Mouse (Mus musculus) spleen, postnatal 14 days (tissue): ENCODE results near the gene Arhgap25.
A peak's percentile ranks its signal among the peaks of the same experiment; 100 is the strongest.
"Not testable (repeated sequence)": the region's sequence is repeated elsewhere in the genome, so short reads cannot be mapped to it uniquely, and the experiment has no call there.

Experiments used
- DNase-seq, 2 experiments: peaks; one replicate each; pipeline ENCODE4 v3.0.0; 2021 to 2022; ENCODE audit warnings: low spot score in 2 of 2

Gene Arhgap25

DNA sequence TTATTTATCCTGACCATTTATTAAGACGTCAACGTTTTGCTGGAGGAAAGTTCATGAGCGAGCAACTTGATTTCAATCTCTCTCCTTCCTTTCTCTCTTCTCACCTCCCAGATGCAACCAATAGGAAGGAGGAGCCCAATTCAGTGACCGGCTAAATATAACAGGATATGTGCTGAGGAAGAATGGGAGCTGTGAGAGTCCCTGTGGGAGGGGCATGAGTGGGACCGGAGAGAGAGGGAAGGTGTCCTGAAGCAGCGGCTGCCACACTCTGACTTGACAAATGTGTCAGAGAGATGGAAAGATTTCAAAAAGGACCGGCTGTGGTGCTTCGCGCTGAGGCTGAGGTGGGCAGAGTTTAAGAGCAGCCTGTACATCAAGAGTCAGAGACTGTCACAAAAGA lies 2.6 kb upstream of the Arhgap25 start:
- no peak for DNase-seq

DNA sequence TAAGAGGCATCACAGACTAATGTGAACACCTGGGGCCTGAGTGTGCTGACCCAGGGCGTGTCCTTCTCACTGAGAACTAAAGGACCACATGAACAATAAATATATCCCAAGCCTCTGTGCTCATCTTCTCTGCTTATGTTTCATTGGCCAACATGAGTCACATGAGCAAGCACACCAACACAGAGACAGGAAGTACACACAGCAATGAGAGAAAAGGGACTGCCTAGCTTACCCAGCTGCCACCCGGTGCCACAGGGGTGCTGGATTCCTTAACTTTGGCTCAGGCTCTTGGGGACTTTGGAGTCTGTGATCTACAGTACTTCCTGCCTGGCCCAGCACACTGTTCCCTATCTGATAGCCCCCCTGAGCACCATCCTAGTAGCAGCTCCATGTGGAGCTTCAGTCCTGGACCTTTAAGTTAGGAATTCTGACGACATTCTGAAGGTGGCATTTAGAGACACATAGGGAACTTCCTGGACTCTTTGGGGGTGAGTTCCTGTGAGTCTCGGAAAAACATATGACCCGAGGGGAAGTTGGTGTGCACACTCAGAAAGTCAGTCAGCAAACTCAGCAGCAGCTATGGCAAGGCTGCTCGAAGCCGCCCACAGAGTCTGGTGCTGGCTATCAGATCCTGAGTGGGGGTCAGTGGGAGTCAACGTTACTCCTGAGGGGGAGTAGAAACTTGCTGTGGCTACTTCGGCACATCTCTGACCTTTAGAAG lies 2.0 kb upstream of the Arhgap25 start:
- DNase-seq, result no peak

- no peak for DNase-seq
Measured at GRCm38 (mm10) chr6:87531456-87532015, 1.5 kb downstream of the Arhgap25 start.

DNA sequence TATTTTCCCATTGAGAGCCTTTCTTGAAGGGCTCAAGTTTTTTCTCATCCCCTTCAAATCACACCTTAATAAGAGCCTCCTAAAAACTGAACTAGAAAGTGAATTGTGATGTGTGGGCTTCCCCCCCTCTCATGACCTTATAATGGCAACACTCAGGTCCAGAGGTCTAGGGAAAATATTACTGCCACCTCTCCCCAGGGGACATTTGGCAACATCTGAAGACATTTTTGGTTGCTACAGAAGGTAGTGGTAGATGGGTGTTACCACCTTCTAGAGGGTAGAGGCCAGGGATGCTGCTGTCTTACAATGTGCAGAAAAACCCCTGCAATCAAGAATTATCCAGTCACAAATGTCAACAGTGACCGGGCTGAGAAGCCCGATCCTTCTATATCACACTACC lies 2.7 kb downstream of the Arhgap25 start:
- no peak for DNase-seq

DNA sequence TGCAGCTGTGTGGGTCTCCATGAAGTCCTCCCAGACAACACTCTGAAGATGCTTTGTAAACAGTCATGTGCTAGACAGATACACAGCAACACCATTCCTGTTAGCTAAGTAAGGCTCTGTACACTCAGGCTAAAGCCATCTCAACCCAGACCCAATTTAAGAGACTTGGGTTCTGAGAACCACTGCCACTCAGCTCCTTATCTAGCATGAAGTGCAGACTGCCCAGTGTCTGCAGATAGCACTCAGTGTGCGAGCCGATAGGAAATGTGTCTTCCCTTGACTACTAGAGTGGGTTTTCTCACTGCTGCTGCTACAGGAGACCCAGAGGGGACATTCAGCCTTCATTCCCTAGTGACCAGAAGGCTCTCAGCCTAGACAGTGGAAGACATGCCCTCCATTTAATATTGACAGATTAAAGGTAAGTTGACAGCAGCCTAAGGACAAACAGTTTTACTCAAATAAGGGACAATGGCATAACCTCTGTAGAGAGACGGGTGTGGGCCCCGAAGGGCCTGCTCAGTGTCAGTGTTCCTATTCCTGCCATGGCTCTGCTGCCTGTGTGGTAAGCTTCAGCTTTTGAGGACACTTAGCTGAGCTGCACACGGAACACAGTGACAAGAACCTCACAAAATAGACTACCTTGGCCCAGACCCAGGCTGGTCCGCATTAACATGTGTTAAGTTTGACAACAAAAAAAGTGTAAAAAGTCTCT lies 5.1 kb downstream of the Arhgap25 start:
- no peak for DNase-seq

- no peak for DNase-seq
Measured at GRCm38 (mm10) chr6:87527366-87527765, 5.7 kb downstream of the Arhgap25 start.

DNA sequence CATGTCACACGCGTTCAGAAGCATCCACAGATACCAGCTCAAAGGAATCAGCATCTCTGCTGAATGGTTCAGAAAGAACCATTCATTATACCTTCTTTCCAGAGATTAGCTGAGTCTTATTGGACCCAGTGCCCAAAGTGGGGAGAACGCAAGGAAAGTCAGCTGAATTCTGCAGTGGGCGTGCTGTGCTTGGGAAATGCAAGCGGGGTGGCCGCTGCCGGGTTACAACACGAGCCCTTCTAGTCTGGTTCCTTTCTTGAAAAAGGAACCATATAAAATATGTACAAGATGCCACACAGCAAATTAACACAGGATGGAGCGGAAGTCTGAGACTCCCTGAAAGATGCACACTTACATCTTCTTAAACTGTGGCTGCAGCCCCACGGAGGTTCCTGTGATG lies 7.9 kb downstream of the Arhgap25 start:
- DNase-seq, result no peak

GRCm38 (mm10) chr6:87524281-87524680 lies 8.8 kb downstream of the Arhgap25 start:
- no peak for DNase-seq

DNA sequence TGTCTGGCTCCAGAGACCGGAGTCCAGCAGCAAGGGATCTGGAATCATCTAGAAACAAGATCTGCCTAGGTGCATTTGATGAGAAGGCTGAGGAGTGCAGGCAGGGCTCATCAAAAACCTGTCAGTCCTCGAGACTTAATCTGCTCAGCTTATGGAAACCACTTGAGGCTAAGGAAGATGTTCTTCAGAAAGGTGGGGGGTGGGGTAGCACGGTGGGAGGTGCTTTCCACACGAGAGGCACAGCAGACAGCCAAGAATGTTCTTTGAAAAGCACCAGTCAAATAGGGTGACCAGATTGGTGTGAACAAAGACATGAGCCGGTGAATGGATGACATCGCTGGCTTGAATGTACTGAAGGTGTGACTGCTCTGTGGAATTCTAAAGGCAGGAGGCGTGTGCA lies 9.3 kb downstream of the Arhgap25 start:
- DNase-seq, result no peak

GRCm38 (mm10) chr6:87523085-87523484 lies 10.0 kb downstream of the Arhgap25 start:
- DNase-seq, result no peak

GRCm38 (mm10) chr6:87522236-87522635 lies 10.8 kb downstream of the Arhgap25 start:
- DNase-seq, result no peak

DNA sequence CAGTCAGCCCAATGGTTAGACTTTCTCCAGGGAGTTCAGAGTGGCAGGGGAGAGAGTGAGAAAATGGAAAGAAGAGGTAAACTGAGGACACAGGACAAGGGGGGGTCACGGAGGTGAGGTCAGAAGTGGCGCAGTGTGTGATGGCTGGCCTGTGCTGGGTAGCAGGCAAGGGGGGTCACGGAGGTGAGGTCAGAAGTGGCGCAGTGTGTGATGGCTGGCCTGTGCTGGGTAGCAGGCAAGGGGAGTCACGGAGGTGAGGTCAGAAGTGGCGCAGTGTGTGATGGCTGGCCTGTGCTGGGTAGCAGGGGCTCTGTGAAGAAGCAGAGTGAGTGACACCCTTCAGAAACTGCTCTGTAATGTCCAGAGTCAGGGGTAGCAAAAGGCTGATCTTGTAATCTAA lies 11.4 kb downstream of the Arhgap25 start:
- not testable (repeated sequence) for DNase-seq

- DNase-seq, result no peak
Measured at GRCm38 (mm10) chr6:87520572-87520971, 12.5 kb downstream of the Arhgap25 start.

DNA sequence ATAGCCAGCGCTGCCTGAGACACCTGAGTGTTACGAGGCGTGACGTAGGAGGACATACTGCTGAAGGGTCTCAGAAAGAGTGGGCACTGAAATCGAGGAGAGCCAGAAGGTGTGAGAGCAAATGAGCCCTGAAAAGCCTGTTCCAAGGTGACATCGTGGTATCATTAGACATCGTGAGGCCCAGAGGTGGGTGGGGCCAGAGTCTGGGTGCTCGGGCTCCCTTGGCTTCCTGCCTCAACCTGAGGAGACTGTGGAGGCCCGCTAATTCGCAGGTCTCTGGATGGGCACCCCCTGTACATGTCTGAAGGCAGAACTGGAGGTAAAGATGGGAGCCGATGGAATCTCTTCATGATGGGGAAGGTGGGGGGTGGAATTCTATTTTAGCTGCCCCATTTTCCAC lies 13.2 kb downstream of the Arhgap25 start:
- no peak for DNase-seq

- no peak for DNase-seq
Measured at GRCm38 (mm10) chr6:87518622-87519021, 14.4 kb downstream of the Arhgap25 start.

GRCm38 (mm10) chr6:87517753-87518409 lies 15.2 kb downstream of the Arhgap25 start:
- no peak for DNase-seq

- DNase-seq, result no peak
Measured at GRCm38 (mm10) chr6:87514321-87514720, 18.7 kb downstream of the Arhgap25 start.

- peak; percentile 51 to 72 for DNase-seq
Measured at GRCm38 (mm10) chr6:87513046-87513767, 19.9 kb downstream of the Arhgap25 start.

DNA sequence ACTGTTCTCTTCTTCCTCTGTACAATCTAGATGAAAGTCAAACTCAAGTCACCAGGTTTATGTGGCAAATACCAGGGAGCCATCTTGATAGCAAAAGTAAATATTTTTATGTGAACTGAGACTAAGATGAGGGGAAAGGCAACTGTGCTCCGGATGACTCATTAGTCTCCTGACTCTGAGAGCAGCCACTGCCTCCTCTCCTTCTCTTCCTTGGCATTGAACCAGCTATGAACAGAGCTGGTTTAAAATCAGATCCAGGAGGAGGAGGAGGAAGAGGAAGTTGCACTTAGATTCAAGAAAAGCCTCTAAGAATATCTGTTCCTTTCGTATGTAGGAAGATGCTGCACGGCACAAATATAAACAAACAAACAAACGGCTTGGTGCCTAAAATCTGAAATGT lies 22.1 kb downstream of the Arhgap25 start:
- no peak for DNase-seq

- DNase-seq, result no peak
Measured at GRCm38 (mm10) chr6:87509806-87510205, 23.3 kb downstream of the Arhgap25 start.

DNA sequence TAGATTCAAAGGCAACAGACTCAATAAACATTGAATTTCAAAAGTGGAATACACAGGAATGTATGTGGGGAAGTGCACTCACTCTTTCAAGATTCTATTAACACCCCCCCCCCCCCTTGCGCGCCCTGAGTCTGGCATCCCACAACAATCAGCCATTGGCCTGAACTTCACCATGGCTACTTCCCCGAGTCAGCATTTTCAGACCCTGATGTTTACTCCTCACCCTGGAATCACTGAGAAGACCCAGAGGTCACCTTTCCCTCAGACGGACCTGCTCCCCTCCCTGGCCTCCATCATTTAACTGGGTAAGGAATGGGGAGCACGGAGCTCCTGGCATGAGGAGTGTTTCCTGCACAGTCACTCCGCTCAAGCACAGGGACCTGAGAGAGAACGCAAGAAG lies 28.2 kb downstream of the Arhgap25 start:
- DNase-seq, result no peak

DNA sequence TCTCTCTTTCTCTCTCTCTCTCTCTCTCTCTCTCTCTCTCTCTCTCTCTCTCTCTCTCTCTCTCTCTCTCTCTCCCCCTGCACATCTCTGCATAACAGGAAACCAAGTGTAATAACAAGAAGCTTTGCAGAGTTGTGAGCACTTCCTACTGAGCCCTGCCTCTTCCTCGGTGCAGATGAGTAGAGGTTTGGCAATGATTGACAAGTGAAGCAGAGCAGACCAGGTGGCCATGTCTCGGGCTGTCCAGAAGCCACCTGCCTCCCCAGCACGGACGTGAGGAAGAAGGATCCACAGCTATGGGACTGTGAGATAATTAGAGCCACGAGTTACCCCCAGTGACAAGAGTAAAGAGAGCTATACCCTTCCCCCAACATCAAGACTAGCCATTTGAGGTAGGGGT lies 29.1 kb downstream of the Arhgap25 start:
- DNase-seq, result no peak
